Mouse (Mus musculus): Measurements from ENCODE around the gene Cyp46a1. TPM values are rescaled to one million over a fixed set of nuclear protein-coding genes. Genes with fewer than 3 reads are reported as not detected.

Gene Cyp46a1
- polyA plus RNA-seq, 1 experiment from 2014 or later, result 14.9 TPM

DNA sequence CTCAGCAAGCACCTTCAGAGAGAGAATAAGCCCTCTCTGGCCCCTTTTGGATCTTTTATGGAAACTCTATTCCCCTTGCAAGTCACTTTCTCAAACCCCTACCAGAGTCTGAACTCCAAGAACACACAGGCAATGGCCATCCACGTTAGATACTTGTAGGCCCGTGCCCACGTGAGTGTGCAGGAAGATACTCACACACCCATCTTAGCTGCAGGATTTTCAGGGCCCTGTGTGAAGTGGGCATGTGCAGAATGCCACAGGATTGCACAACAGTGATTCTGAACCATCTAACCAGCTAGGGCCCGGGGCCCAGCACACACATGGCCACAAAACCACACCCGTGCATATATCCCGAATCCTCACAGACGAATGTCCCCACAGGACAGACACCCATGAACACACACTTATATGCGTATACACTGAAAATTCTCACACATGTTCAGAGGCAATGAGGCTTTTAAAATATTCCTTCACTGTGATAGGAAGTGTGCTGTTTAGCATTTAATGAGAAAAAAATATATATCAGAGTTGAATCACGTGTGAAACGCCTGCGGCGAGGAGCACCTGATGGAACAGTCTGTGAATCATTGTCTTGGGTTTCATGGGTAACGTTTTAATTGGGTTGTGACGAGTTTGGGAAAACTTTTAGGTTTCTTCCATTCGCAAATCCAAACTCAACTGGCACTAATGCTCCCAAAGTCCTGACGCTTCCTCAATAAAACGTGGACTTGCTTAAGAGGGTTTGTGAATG is 60.5 kb downstream of the Cyp46a1 start:
- Histone ChIP-seq H3K27ac (replicated peaks) (peak overlapping the region; percentile 82), H3K27me3 (no peaks in the 10 kb centered on the region), H3K4me2 (no peak overlapping the region), H3K36me3 (no peaks in the 10 kb centered on the region), H3K9ac (no peak overlapping the region), H3K4me1 (replicated peaks) (peaks cover 44% of the 10 kb centered on the region), H3K4me3 (no peak overlapping the region), H3K9me3 (no peaks in the 10 kb centered on the region)
- ATAC-seq (ENCODE audit: low read depth), result no peak
- WGBS, result 87% methylated on average over 17 of the region's 17 CpGs

- peaks cover 40% of the 10 kb centered on the region for H3K4me1 ChIP-seq (replicated peaks)
- H3K9ac ChIP-seq, result no peak overlapping the region
- H3K36me3 ChIP-seq, result no peaks in the 10 kb centered on the region
- H3K27me3 ChIP-seq, result no peaks in the 10 kb centered on the region
- ATAC-seq (ENCODE audit: low read depth), result no peak
- H3K4me3 ChIP-seq, result no peak overlapping the region
- 71% methylated on average over 6 of the region's 6 CpGs for WGBS
- no peak overlapping the region for H3K4me2 ChIP-seq
- H3K27ac ChIP-seq (replicated peaks), result peak overlapping the region; percentile 82
- no peaks in the 10 kb centered on the region for H3K9me3 ChIP-seq
Measured at GRCm38 (mm10) chr12:108395285-108395660, 61.1 kb downstream of the Cyp46a1 start.

DNA sequence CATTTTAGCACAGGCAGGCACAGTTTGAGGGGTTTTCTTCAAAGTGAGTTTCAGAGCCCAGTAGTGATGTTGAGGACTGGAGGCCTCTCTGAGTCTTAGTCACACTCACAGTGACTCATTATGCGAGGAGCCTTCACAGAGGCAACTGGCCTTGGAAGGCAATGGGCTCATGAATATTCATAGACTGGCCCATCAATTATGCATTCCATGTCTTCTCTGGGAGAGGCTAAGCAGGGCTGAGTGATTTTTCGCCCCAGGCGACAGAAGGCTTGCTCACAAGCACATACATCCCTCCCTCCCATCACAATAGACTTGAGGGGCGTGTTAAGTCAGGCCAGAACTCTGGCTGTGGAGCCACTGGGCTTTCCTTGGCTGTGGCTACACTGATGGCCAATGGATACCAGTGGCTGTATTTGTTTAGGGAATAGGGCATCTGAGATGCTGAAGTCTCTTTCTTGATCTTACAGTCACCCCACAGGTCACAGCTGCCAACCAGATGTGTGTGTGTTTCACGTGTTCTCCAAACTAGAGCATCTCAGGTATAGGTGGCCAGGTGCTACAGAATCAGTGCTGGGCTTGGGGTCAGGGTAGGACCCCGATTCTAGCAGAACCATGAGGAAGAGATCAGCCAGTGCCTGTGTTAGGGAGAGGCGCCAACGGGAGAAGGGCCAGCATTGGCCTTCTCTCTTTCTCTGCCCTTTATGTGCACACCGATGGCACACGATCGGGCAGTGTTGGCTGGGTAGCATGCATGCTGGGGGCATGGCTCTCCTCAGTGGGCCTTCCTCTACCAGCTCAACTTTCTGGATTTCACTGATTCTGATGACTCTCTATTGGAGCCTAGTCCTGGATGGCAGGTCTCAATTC is 62.1 kb downstream of the Cyp46a1 start:
- no peak overlapping the region for H3K4me3 ChIP-seq
- peak; percentile 92 for ATAC-seq (ENCODE audit: low read depth)
- H3K9me3 ChIP-seq, result no peaks in the 10 kb centered on the region
- H3K27me3 ChIP-seq, result no peaks in the 10 kb centered on the region
- H3K4me2 ChIP-seq, result no peak overlapping the region
- 57% methylated on average over 11 of the region's 11 CpGs for WGBS
- H3K36me3 ChIP-seq, result no peaks in the 10 kb centered on the region
- no peak overlapping the region for H3K9ac ChIP-seq
- H3K4me1 ChIP-seq (replicated peaks), result peaks cover 40% of the 10 kb centered on the region
- H3K27ac ChIP-seq (replicated peaks), result peak overlapping the region; percentile 82

- no peaks in the 10 kb centered on the region for H3K36me3 ChIP-seq
- 89% methylated on average over 7 of the region's 7 CpGs for WGBS
- H3K9ac ChIP-seq, result no peak overlapping the region
- ATAC-seq (ENCODE audit: low read depth), result no peak
- no peak overlapping the region for H3K27ac ChIP-seq (replicated peaks)
- no peak overlapping the region for H3K4me2 ChIP-seq
- no peaks in the 10 kb centered on the region for H3K27me3 ChIP-seq
- no peaks in the 10 kb centered on the region for H3K9me3 ChIP-seq
- H3K4me1 ChIP-seq (replicated peaks), result peaks cover 31% of the 10 kb centered on the region
- no peak overlapping the region for H3K4me3 ChIP-seq
Measured at GRCm38 (mm10) chr12:108398681-108399080, 64.5 kb downstream of the Cyp46a1 start.

GRCm38 (mm10) chr12:108399191-108399590 is 65.0 kb downstream of the Cyp46a1 start:
- WGBS, result 91% methylated on average over 8 of the region's 8 CpGs
- H3K4me2 ChIP-seq, result no peak overlapping the region
- H3K9ac ChIP-seq, result no peak overlapping the region
- no peak for ATAC-seq (ENCODE audit: low read depth)
- H3K27ac ChIP-seq (replicated peaks), result no peak overlapping the region
- no peaks in the 10 kb centered on the region for H3K36me3 ChIP-seq
- no peaks in the 10 kb centered on the region for H3K9me3 ChIP-seq
- peaks cover 35% of the 10 kb centered on the region for H3K4me1 ChIP-seq (replicated peaks)
- H3K4me3 ChIP-seq, result no peak overlapping the region
- H3K27me3 ChIP-seq, result no peaks in the 10 kb centered on the region

DNA sequence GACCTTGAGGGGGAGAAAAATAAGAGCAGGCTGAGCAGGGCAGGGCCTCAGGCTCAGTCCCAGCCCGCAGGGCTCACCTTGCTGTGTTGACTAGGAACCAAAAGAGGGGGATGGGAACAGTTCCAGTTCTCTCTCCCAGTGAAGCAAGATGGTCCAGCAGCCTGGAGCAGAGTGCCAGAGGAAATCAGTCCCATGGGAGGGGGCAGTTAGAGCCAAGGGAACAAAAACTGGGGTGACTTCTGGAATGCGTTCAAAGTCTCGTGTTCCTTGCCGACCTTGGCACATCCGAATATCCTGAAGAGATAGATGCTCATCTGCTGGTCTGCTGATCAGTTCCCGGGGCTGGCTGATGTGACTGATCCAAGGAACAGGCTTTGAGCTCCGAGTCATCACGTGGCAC is 66.8 kb downstream of the Cyp46a1 start:
- ATAC-seq (ENCODE audit: low read depth), result no peak
- Histone ChIP-seq H3K36me3 (no peaks in the 10 kb centered on the region), H3K27ac (replicated peaks) (no peak overlapping the region), H3K4me3 (no peak overlapping the region), H3K9ac (no peak overlapping the region), H3K27me3 (no peaks in the 10 kb centered on the region), H3K4me2 (no peak overlapping the region), H3K4me1 (replicated peaks) (peaks cover 43% of the 10 kb centered on the region), H3K9me3 (no peaks in the 10 kb centered on the region)
- 83% methylated on average over 8 of the region's 8 CpGs for WGBS

- ATAC-seq (ENCODE audit: low read depth), result 0 out of 2 replicates have a peak, but pooled peaks have one; percentile 36
- 53% methylated on average over 6 of the region's 6 CpGs for WGBS
- Histone ChIP-seq H3K4me2 (no peak overlapping the region), H3K27me3 (no peaks in the 10 kb centered on the region), H3K4me3 (no peak overlapping the region), H3K27ac (replicated peaks) (peak overlapping the region; percentile 59), H3K36me3 (no peaks in the 10 kb centered on the region), H3K9me3 (no peaks in the 10 kb centered on the region), H3K4me1 (replicated peaks) (peaks cover 33% of the 10 kb centered on the region), H3K9ac (no peak overlapping the region)
Measured at GRCm38 (mm10) chr12:108403957-108404356, 69.8 kb downstream of the Cyp46a1 start.

DNA sequence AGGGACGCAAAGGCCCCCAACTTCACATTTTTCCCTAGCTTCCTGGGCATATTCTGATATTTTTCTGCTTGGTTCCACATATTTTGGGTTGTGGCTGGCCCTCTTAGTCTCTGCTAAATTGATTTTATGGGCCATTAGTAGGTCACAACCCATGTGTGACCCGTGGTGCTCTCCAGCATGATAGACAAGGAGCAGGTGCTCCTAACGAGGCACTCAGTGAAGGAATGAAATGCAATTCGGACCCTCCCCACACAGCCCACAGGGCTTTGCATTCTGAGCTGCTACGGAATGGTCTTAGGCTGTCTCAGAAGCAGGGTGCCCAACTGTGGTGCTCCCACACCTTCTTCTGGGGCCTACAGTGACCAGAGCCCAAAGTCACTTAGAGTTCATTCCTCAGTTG is 74.9 kb downstream of the Cyp46a1 start:
- Histone ChIP-seq H3K4me3 (no peak overlapping the region), H3K4me2 (no peak overlapping the region), H3K4me1 (replicated peaks) (peaks cover 38% of the 10 kb centered on the region), H3K27ac (replicated peaks) (no peak overlapping the region), H3K27me3 (no peaks in the 10 kb centered on the region), H3K9ac (no peak overlapping the region), H3K36me3 (no peaks in the 10 kb centered on the region), H3K9me3 (no peaks in the 10 kb centered on the region)
- WGBS, result 50% methylated on average over 5 of the region's 5 CpGs
- ATAC-seq (ENCODE audit: low read depth), result no peak

DNA sequence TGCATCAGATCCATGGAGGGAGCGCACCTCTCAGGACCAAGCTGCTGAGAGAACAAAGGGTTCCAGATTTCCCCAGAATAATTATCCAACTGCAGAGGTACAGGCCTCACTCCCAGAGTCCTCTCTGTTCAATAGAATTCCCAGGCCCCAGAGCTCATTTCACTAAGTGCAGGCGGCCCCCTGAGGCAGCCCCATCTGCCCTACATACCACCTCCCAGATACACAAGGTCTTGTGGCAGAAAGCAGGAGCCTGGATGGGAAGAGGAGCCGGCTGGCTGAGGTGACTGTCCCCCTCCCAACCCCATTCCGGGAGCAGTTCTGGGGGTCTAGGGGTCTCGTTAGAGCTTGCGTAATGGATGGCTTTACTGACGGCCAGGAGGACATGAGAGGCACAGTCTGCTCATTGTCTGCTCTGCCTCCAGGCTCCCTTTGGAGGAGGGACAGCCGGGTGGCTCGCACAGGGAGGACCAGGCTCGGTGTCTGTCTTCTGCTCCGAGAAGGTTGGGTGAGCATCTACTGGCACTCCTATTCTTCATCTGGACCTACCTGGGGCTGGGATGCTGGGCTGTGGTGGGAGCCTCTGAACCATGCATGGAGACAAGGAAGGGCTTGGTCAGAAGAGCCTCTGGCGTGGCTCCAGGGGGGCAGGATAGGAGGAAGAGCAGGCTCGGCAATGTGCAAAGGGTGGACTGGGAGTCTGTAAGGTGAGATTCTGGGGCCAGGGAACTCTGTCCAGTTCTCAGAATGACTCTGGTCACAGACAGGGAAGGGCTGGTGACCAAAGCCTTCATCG is 76.4 kb downstream of the Cyp46a1 start:
- Histone ChIP-seq H3K4me3 (peak overlapping the region; percentile 24), H3K27ac (replicated peaks) (peak overlapping the region; percentile 84), H3K4me2 (peak overlapping the region; percentile 8; the same call in 1 of the 2 replicates), H3K9me3 (no peaks in the 10 kb centered on the region), H3K4me1 (replicated peaks) (peaks cover 23% of the 10 kb centered on the region), H3K36me3 (no peaks in the 10 kb centered on the region), H3K27me3 (no peaks in the 10 kb centered on the region), H3K9ac (peak overlapping the region; percentile 22)
- 46% methylated on average over 14 of the region's 14 CpGs for WGBS
- ATAC-seq (ENCODE audit: low read depth), result peak; percentile 82

Data from neural tube, embryonic 13.5 days (tissue).